Mouse (Mus musculus) hindbrain, embryonic 14.5 days (tissue): ENCODE results near the gene Fat3. TPM values are rescaled to one million over a fixed set of nuclear protein-coding genes. Genes with fewer than 3 reads are reported as not detected.

Experiments used
- ATAC-seq: fragments of 200-750 bp; cut with Nextera tagmentation; 2 replicates; pipeline ENCODE4 v1.8.0; 2017; ENCODE audit warnings: moderate number of reproducible peaks, mild to moderate bottlenecking, moderate TSS enrichment, moderate library complexity; ENCODE audit not compliant: low FRiP score
- DNase-seq: peaks from one replicate; pipeline ENCODE4 v3.0.0-alpha.2; 2015; ENCODE audit warnings: low spot score
- H3K27ac ChIP-seq: fragments of 300-500 bp; sonication (generic); 2 replicates; pipeline ENCODE4 v1.5.1; 2014; ENCODE audit warnings: mild to moderate bottlenecking, moderate library complexity
- H3K27me3 ChIP-seq: fragments of 300-500 bp; sonication (generic); 2 replicates; pipeline ENCODE4 v1.6.1; 2014; ENCODE audit warnings: mild to moderate bottlenecking, low read length, mixed read lengths; ENCODE audit not compliant: control insufficient read depth, insufficient read depth
- H3K36me3 ChIP-seq: fragments of 300-500 bp; sonication (generic); replicated peaks from 2 replicates; pipeline ENCODE4 v1.6.1; 2014; ENCODE audit not compliant: control insufficient read depth, insufficient read depth
- H3K4me1 ChIP-seq: fragments of 300-500 bp; sonication (generic); replicated peaks from 2 replicates; pipeline ENCODE4 v1.6.1; 2014; ENCODE audit warnings: antibody characterized with exemption, low read length, mixed read lengths; ENCODE audit not compliant: control insufficient read depth, insufficient read depth
- H3K4me2 ChIP-seq: fragments of 300-500 bp; sonication (generic); replicated peaks from 2 replicates; pipeline ENCODE4 v1.6.1; 2014; ENCODE audit warnings: mild to moderate bottlenecking, moderate library complexity
- H3K4me3 ChIP-seq: fragments of 300-500 bp; sonication (generic); replicated peaks from 2 replicates; pipeline ENCODE4 v1.5.1; 2014; ENCODE audit warnings: mild to moderate bottlenecking, low read length
- H3K9ac ChIP-seq: fragments of 300-500 bp; sonication (generic); 2 replicates; pipeline ENCODE4 v1.6.1; 2014
- H3K9me3 ChIP-seq: fragments of 300-500 bp; sonication (generic); 2 replicates; pipeline ENCODE4 v1.6.1; 2016; ENCODE audit warnings: low read length; ENCODE audit not compliant: control insufficient read depth
- whole genome bisulfite sequencing: fragments of 180-500 bp; shearing (Covaris S2); extraction: QIAGEN DNeasy Blood & Tissue Kit; methylation state at CpG from one replicate; pipeline ENCODE4 v1.1.7; 2014; 5-methylcytosine and 5-hydroxymethylcytosine counted together
- polyA plus RNA-seq: library from polyadenylated mRNA; unstranded; fragments of >200 nt; fragmentation: Nextera tagmentation; extraction: Ambion mirVana; gene quantifications from 2 replicates; pipeline ENCODE4 v1.2.1, GENCODE M21; 2014

Gene Fat3
- polyA plus RNA-seq, 1 experiment from 2014 or later: 18.7 TPM

- Histone ChIP-seq H3K27ac (no peak overlapping the region), H3K9ac (no peak overlapping the region), H3K4me2 (no peak overlapping the region), H3K36me3 (no peaks in the 10 kb centered on the region), H3K27me3 (no peaks in the 10 kb centered on the region), H3K4me3 (no peak overlapping the region), H3K9me3 (no peaks in the 10 kb centered on the region), H3K4me1 (0 out of 2 replicates have a peak, but pooled peaks cover 5% of the 10 kb centered on the region)
- DNase-seq (no peak), ATAC-seq (no peak)
- WGBS: 88% methylated on average over 3 of the region's 3 CpGs
Observed at GRCm38 (mm10) chr9:16461491-16461890, 39.6 kb downstream of the Fat3 start.

- 70% methylated on average over 2 of the region's 2 CpGs for WGBS
- H3K27me3 ChIP-seq: no peaks in the 10 kb centered on the region
- no peak overlapping the region for H3K4me2 ChIP-seq
- DNase-seq (no peak), ATAC-seq (no peak)
- H3K4me1 ChIP-seq: 0 out of 2 replicates have a peak, but pooled peaks cover 5% of the 10 kb centered on the region
- no peak overlapping the region for H3K27ac ChIP-seq
- H3K9ac ChIP-seq: no peak overlapping the region
- no peaks in the 10 kb centered on the region for H3K9me3 ChIP-seq
- no peak overlapping the region for H3K4me3 ChIP-seq
- no peaks in the 10 kb centered on the region for H3K36me3 ChIP-seq
Observed at GRCm38 (mm10) chr9:16460591-16460990, 40.5 kb downstream of the Fat3 start.

- H3K9ac ChIP-seq: peak overlapping the region; percentile 20; the same call in 1 of the 2 replicates
- H3K9me3 ChIP-seq: no peaks in the 10 kb centered on the region
- H3K27ac ChIP-seq: peak overlapping the region; percentile 9; the same call in 1 of the 2 replicates
- H3K27me3 ChIP-seq: no peaks in the 10 kb centered on the region
- ATAC-seq (no peak), DNase-seq (no peak)
- no peaks in the 10 kb centered on the region for H3K36me3 ChIP-seq
- no peak overlapping the region for H3K4me2 ChIP-seq
- WGBS: 50% methylated on average over 4 of the region's 4 CpGs
- H3K4me1 ChIP-seq: peaks cover 41% of the 10 kb centered on the region
- H3K4me3 ChIP-seq: no peak overlapping the region
Observed at GRCm38 (mm10) chr9:16441930-16442329, 59.2 kb downstream of the Fat3 start.

GRCm38 (mm10) chr9:16440638-16441037 is 60.4 kb downstream of the Fat3 start:
- ATAC-seq: no peak
- Histone ChIP-seq H3K4me1 (peaks cover 44% of the 10 kb centered on the region), H3K9me3 (no peaks in the 10 kb centered on the region), H3K27ac (peak overlapping the region; percentile 78), H3K36me3 (no peaks in the 10 kb centered on the region), H3K27me3 (no peaks in the 10 kb centered on the region), H3K4me3 (no peak overlapping the region), H3K4me2 (peak overlapping the region; percentile 27; the same call in 1 of the 2 replicates), H3K9ac (no peak overlapping the region)
- 16% methylated on average over 6 of the region's 6 CpGs for WGBS
- DNase-seq: peak; percentile 48

- WGBS: 12% methylated on average over 3 of the region's 3 CpGs
- Histone ChIP-seq H3K9me3 (no peaks in the 10 kb centered on the region), H3K27me3 (no peaks in the 10 kb centered on the region), H3K9ac (no peak overlapping the region), H3K4me3 (no peak overlapping the region), H3K36me3 (no peaks in the 10 kb centered on the region), H3K4me2 (peak overlapping the region; percentile 27; the same call in 1 of the 2 replicates), H3K27ac (peak overlapping the region; percentile 78), H3K4me1 (peaks cover 51% of the 10 kb centered on the region)
- peak; percentile 33 for DNase-seq
- ATAC-seq: peak; percentile 29; the same call in 1 of the 2 replicates
Observed at GRCm38 (mm10) chr9:16439941-16440340, 61.1 kb downstream of the Fat3 start.

- no peaks in the 10 kb centered on the region for H3K36me3 ChIP-seq
- DNase-seq (peak; percentile 45), ATAC-seq (peak; percentile 58; the same call in 1 of the 2 replicates)
- 0 out of 2 replicates have a peak overlapping the region, but pooled peaks have one; percentile 12 for H3K4me2 ChIP-seq
- no peaks in the 10 kb centered on the region for H3K27me3 ChIP-seq
- H3K27ac ChIP-seq: peak overlapping the region; percentile 66
- 5% methylated on average over 5 of the region's 5 CpGs for WGBS
- H3K9me3 ChIP-seq: no peaks in the 10 kb centered on the region
- H3K9ac ChIP-seq: no peak overlapping the region
- H3K4me3 ChIP-seq: no peak overlapping the region
- H3K4me1 ChIP-seq: peaks cover 53% of the 10 kb centered on the region
Observed at GRCm38 (mm10) chr9:16437805-16438204, 63.3 kb downstream of the Fat3 start.

GRCm38 (mm10) chr9:16428589-16428988 is 72.5 kb downstream of the Fat3 start:
- Histone ChIP-seq H3K36me3 (no peaks in the 10 kb centered on the region), H3K4me3 (no peak overlapping the region), H3K9ac (no peak overlapping the region), H3K4me2 (no peak overlapping the region), H3K9me3 (no peaks in the 10 kb centered on the region), H3K4me1 (peaks cover 20% of the 10 kb centered on the region), H3K27ac (peak overlapping the region; percentile 32; the same call in 1 of the 2 replicates), H3K27me3 (no peaks in the 10 kb centered on the region)
- peak; percentile 49 for DNase-seq
- 43% methylated on average over 5 of the region's 5 CpGs for WGBS
- peak; percentile 53; the same call in 1 of the 2 replicates for ATAC-seq

- DNase-seq (no peak), ATAC-seq (no peak)
- H3K27ac ChIP-seq: no peak overlapping the region
- 80% methylated on average over 2 of the region's 2 CpGs for WGBS
- no peaks in the 10 kb centered on the region for H3K27me3 ChIP-seq
- no peaks in the 10 kb centered on the region for H3K36me3 ChIP-seq
- no peak overlapping the region for H3K4me3 ChIP-seq
- peaks cover 17% of the 10 kb centered on the region for H3K4me1 ChIP-seq
- no peak overlapping the region for H3K4me2 ChIP-seq
- no peaks in the 10 kb centered on the region for H3K9me3 ChIP-seq
- H3K9ac ChIP-seq: no peak overlapping the region
Observed at GRCm38 (mm10) chr9:16422707-16423106, 78.4 kb downstream of the Fat3 start.

- DNase-seq (no peak), ATAC-seq (no peak)
- no peak overlapping the region for H3K27ac ChIP-seq
- H3K4me1 ChIP-seq: peaks cover 23% of the 10 kb centered on the region
- WGBS: 55% methylated on average over 3 of the region's 3 CpGs
- no peak overlapping the region for H3K4me2 ChIP-seq
- H3K9me3 ChIP-seq: no peaks in the 10 kb centered on the region
- H3K27me3 ChIP-seq: no peaks in the 10 kb centered on the region
- H3K9ac ChIP-seq: no peak overlapping the region
- H3K4me3 ChIP-seq: no peak overlapping the region
- no peaks in the 10 kb centered on the region for H3K36me3 ChIP-seq
Observed at GRCm38 (mm10) chr9:16402815-16403214, 98.3 kb downstream of the Fat3 start.
